Mouse (Mus musculus) intestine, embryonic 16.5 days (tissue): ENCODE data around the gene Tbx10. TPM values are rescaled to one million over a fixed set of nuclear protein-coding genes. Genes with fewer than 3 reads are reported as not detected.
"Not testable (repeated sequence)": the region's sequence is repeated elsewhere in the genome, so short reads cannot be mapped to it uniquely, and the experiment has no call there.

Source experiments
- ATAC-seq: fragments of 200-750 bp; cut with Nextera tagmentation; 2 replicates; pipeline ENCODE4 v1.8.0; 2017; ENCODE audit warnings: moderate TSS enrichment, moderate library complexity
- H3K27ac ChIP-seq: fragments of 300-500 bp; sonication (generic); 2 replicates; pipeline ENCODE4 v1.5.1; 2014; ENCODE audit warnings: mild to moderate bottlenecking, low read length
- H3K27me3 ChIP-seq: fragments of 300-500 bp; sonication (generic); replicated peaks from 2 replicates; pipeline ENCODE4 v1.6.1; 2014; ENCODE audit warnings: low read length, control low read depth, mixed read lengths; ENCODE audit not compliant: control insufficient read depth, insufficient read depth
- H3K36me3 ChIP-seq: fragments of 300-500 bp; sonication (generic); 2 replicates; pipeline ENCODE4 v1.6.1; 2014; ENCODE audit warnings: low read length, control low read depth; ENCODE audit not compliant: control insufficient read depth, insufficient read depth
- H3K4me1 ChIP-seq: fragments of 300-500 bp; sonication (generic); 2 replicates; pipeline ENCODE4 v1.6.1; 2014; ENCODE audit warnings: low read length, control low read depth, mixed read lengths; ENCODE audit not compliant: control insufficient read depth, insufficient read depth
- H3K4me2 ChIP-seq: fragments of 300-500 bp; sonication (generic); 2 replicates; pipeline ENCODE4 v1.6.1; 2014; ENCODE audit warnings: low read depth, low read length, control low read depth
- H3K4me3 ChIP-seq: fragments of 300-500 bp; sonication (generic); 2 replicates; pipeline ENCODE4 v1.5.1; 2014; ENCODE audit warnings: mild to moderate bottlenecking, low read length
- H3K9ac ChIP-seq: fragments of 300-500 bp; sonication (generic); 2 replicates; pipeline ENCODE4 v1.6.1; 2014; ENCODE audit warnings: low read depth, low read length
- H3K9me3 ChIP-seq: fragments of 300-500 bp; sonication (generic); 2 replicates; pipeline ENCODE4 v1.6.1; 2016; ENCODE audit warnings: low read length, control low read depth; ENCODE audit not compliant: control insufficient read depth
- WGBS: fragments of 180-500 bp; shearing (Covaris S2); extraction: QIAGEN DNeasy Blood & Tissue Kit; methylation state at CpG from one replicate; pipeline ENCODE4 v1.1.7; 2014; 5-methylcytosine and 5-hydroxymethylcytosine counted together
- polyA plus RNA-seq: library from polyadenylated mRNA; unstranded; fragments of >200 nt; fragmentation: Nextera tagmentation; extraction: Ambion mirVana; gene quantifications from 2 replicates; pipeline ENCODE4 v1.2.1, GENCODE M21; 2015

The Tbx10 gene
- polyA plus RNA-seq, 1 experiment from 2014 or later = 0.73 TPM

- ATAC-seq = no peak
Measured at GRCm38 (mm10) chr19:3955033-3955432, 37.5 kb upstream of the Tbx10 start.

GRCm38 (mm10) chr19:3955804-3956203 lies 36.7 kb upstream of the Tbx10 start:
- H3K27me3 ChIP-seq = no peaks in the 10 kb centered on the region
- H3K4me3 ChIP-seq = no peak overlapping the region
- H3K27ac ChIP-seq = no peak overlapping the region
- peaks cover 3% of the 10 kb centered on the region; the same call in 1 of the 2 replicates for H3K4me1 ChIP-seq
- H3K9ac ChIP-seq = no peak overlapping the region
- H3K4me2 ChIP-seq = no peak overlapping the region
- ATAC-seq = peak; percentile 80
- H3K36me3 ChIP-seq = no peaks in the 10 kb centered on the region
- WGBS = 31% methylated on average over 4 of the region's 4 CpGs
- H3K9me3 ChIP-seq = no peaks in the 10 kb centered on the region

More at GRCm38 (mm10) chr19:3955033-3955432, 37.5 kb upstream of the Tbx10 start:
- H3K4me1 ChIP-seq = peaks cover 3% of the 10 kb centered on the region; the same call in 1 of the 2 replicates
- no peak overlapping the region for H3K9ac ChIP-seq
- H3K4me3 ChIP-seq = no peak overlapping the region
- no peaks in the 10 kb centered on the region for H3K36me3 ChIP-seq
- H3K4me2 ChIP-seq = no peak overlapping the region
- H3K27ac ChIP-seq = no peak overlapping the region
- 72% methylated on average over 3 of the region's 3 CpGs for WGBS
- no peaks in the 10 kb centered on the region for H3K27me3 ChIP-seq
- no peaks in the 10 kb centered on the region for H3K9me3 ChIP-seq

GRCm38 (mm10) chr19:3957296-3958036 lies 35.1 kb upstream of the Tbx10 start:
- not testable (repeated sequence) for H3K4me1 ChIP-seq, H3K9me3 ChIP-seq, H3K27me3 ChIP-seq, H3K4me2 ChIP-seq, H3K36me3 ChIP-seq, H3K27ac ChIP-seq, H3K4me3 ChIP-seq, ATAC-seq, H3K9ac ChIP-seq
- WGBS = 78% methylated on average over 5 of the region's 5 CpGs

- no peak within 1 kb of the TSS for H3K4me3 ChIP-seq
- no peak within 1 kb of the TSS for H3K4me2 ChIP-seq
- ATAC-seq = no peak
- H3K4me1 ChIP-seq = peaks cover 3% of the 10 kb centered on the region; the same call in 1 of the 2 replicates
- H3K9me3 ChIP-seq = no peaks in the 10 kb centered on the region
- no peak within 1 kb of the TSS for H3K27ac ChIP-seq
- whole genome bisulfite sequencing = 71% methylated on average over 4 of the region's 4 CpGs
- no peak within 1 kb of the TSS for H3K9ac ChIP-seq
- no peaks in the 10 kb centered on the region for H3K36me3 ChIP-seq
- no peaks in the 10 kb centered on the region for H3K27me3 ChIP-seq
Measured at GRCm38 (mm10) chr19:3958470-3958869, 34.1 kb upstream of the Tbx10 start, which contains the start of gene Aldh3b3. TSS of gene Aldh3b3 (plus strand) at chr19:3958645.

- H3K9me3 ChIP-seq = no peaks in the 10 kb centered on the region
- no peak for ATAC-seq
- no peak overlapping the region for H3K9ac ChIP-seq
- H3K27me3 ChIP-seq = no peaks in the 10 kb centered on the region
- H3K27ac ChIP-seq = no peak overlapping the region
- H3K36me3 ChIP-seq = no peaks in the 10 kb centered on the region
- no peak overlapping the region for H3K4me2 ChIP-seq
- H3K4me3 ChIP-seq = no peak overlapping the region
- peaks cover 3% of the 10 kb centered on the region; the same call in 1 of the 2 replicates for H3K4me1 ChIP-seq
Measured at GRCm38 (mm10) chr19:3959030-3959429, 33.5 kb upstream of the Tbx10 start.

- Histone ChIP-seq H3K9ac (no peak overlapping the region), H3K27ac (no peak overlapping the region), H3K36me3 (no peaks in the 10 kb centered on the region), H3K9me3 (no peaks in the 10 kb centered on the region), H3K4me3 (no peak overlapping the region), H3K4me2 (no peak overlapping the region), H3K4me1 (peaks cover 3% of the 10 kb centered on the region; the same call in 1 of the 2 replicates), H3K27me3 (no peaks in the 10 kb centered on the region)
- no peak for ATAC-seq
- 85% methylated on average over 5 of the region's 5 CpGs for WGBS
Measured at GRCm38 (mm10) chr19:3960211-3960610, 32.3 kb upstream of the Tbx10 start.

GRCm38 (mm10) chr19:3961805-3962204 lies 30.7 kb upstream of the Tbx10 start:
- not testable (repeated sequence) for H3K9ac ChIP-seq, H3K4me3 ChIP-seq, H3K4me1 ChIP-seq, H3K27me3 ChIP-seq, H3K4me2 ChIP-seq, H3K36me3 ChIP-seq, ATAC-seq, H3K9me3 ChIP-seq, H3K27ac ChIP-seq
- 81% methylated on average over 6 of the region's 6 CpGs for WGBS

GRCm38 (mm10) chr19:3962469-3962868 lies 30.1 kb upstream of the Tbx10 start:
- WGBS = 19% methylated on average over 2 of the region's 2 CpGs

GRCm38 (mm10) chr19:3964030-3964429 lies 28.5 kb upstream of the Tbx10 start:
- H3K27ac ChIP-seq = no peak overlapping the region
- H3K9ac ChIP-seq = no peak overlapping the region
- H3K9me3 ChIP-seq = no peaks in the 10 kb centered on the region
- no peaks in the 10 kb centered on the region for H3K27me3 ChIP-seq
- no peaks in the 10 kb centered on the region for H3K4me1 ChIP-seq
- ATAC-seq = no peak
- no peaks in the 10 kb centered on the region for H3K36me3 ChIP-seq
- H3K4me2 ChIP-seq = no peak overlapping the region
- 69% methylated on average over 4 of the region's 4 CpGs for WGBS
- no peak overlapping the region for H3K4me3 ChIP-seq

More at GRCm38 (mm10) chr19:3962469-3962868, 30.1 kb upstream of the Tbx10 start:
- H3K36me3 ChIP-seq = no peaks in the 10 kb centered on the region
- H3K27ac ChIP-seq = no peak overlapping the region
- H3K4me1 ChIP-seq = no peaks in the 10 kb centered on the region
- H3K4me2 ChIP-seq = no peak overlapping the region
- no peak overlapping the region for H3K4me3 ChIP-seq
- no peak overlapping the region for H3K9ac ChIP-seq
- no peaks in the 10 kb centered on the region for H3K27me3 ChIP-seq
- H3K9me3 ChIP-seq = no peaks in the 10 kb centered on the region
- no peak for ATAC-seq
